Mouse (Mus musculus) lung, postnatal 0 days (tissue): ENCODE data around the gene Odf3l1.

Experiments
- CTCF ChIP-seq: IDR thresholded peaks from 2 replicates; pipeline ENCODE4 v1.5.1; 2016; ENCODE audit warnings: antibody characterized with exemption, mild to moderate bottlenecking
- EP300 ChIP-seq: IDR thresholded peaks from 2 replicates; pipeline ENCODE4 v1.6.1; 2016; ENCODE audit warnings: antibody characterized with exemption, mild to moderate bottlenecking, control low read depth

DNA sequence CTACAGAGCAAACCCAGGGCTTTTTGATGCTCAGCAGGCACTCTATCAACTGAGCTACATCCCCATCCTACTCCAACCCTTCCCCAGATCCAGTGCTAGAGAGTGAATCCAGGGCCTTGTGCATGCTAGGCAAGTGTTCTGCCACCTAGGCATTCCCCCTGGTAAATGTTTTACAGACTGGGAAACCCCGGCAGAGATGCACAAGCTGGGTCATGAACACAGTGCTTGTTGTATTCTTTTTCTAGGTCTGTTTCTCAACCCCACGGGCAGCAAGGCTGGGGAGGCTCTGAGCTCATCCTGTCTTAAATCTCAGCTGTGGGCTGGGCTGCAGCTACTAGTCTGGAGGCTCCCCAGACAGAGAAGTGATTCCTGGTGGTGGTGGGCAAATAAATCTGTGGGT is 1.6 kb downstream of the Odf3l1 start:
- TF ChIP-seq CTCF = no peak
- TF ChIP-seq EP300 = no peak
